Mouse (Mus musculus) hindbrain, embryonic 14.5 days (tissue): Measurements from ENCODE around the gene Dscam. TPM values are rescaled to one million over a fixed set of nuclear protein-coding genes. Genes with fewer than 3 reads are reported as not detected.

Source experiments
- ATAC-seq: fragments of 200-750 bp; cut with Nextera tagmentation; 2 replicates; pipeline ENCODE4 v1.8.0; 2017; ENCODE audit warnings: moderate number of reproducible peaks, mild to moderate bottlenecking, moderate TSS enrichment, moderate library complexity; ENCODE audit not compliant: low FRiP score
- DNase-seq: peaks from one replicate; pipeline ENCODE4 v3.0.0-alpha.2; 2015; ENCODE audit warnings: low spot score
- H3K27ac ChIP-seq: fragments of 300-500 bp; sonication (generic); 2 replicates; pipeline ENCODE4 v1.5.1; 2014; ENCODE audit warnings: mild to moderate bottlenecking, moderate library complexity
- H3K27me3 ChIP-seq: fragments of 300-500 bp; sonication (generic); 2 replicates; pipeline ENCODE4 v1.6.1; 2014; ENCODE audit warnings: mild to moderate bottlenecking, low read length, mixed read lengths; ENCODE audit not compliant: control insufficient read depth, insufficient read depth
- H3K36me3 ChIP-seq: fragments of 300-500 bp; sonication (generic); replicated peaks from 2 replicates; pipeline ENCODE4 v1.6.1; 2014; ENCODE audit not compliant: control insufficient read depth, insufficient read depth
- H3K4me1 ChIP-seq: fragments of 300-500 bp; sonication (generic); replicated peaks from 2 replicates; pipeline ENCODE4 v1.6.1; 2014; ENCODE audit warnings: antibody characterized with exemption, low read length, mixed read lengths; ENCODE audit not compliant: control insufficient read depth, insufficient read depth
- H3K4me2 ChIP-seq: fragments of 300-500 bp; sonication (generic); replicated peaks from 2 replicates; pipeline ENCODE4 v1.6.1; 2014; ENCODE audit warnings: mild to moderate bottlenecking, moderate library complexity
- H3K4me3 ChIP-seq: fragments of 300-500 bp; sonication (generic); replicated peaks from 2 replicates; pipeline ENCODE4 v1.5.1; 2014; ENCODE audit warnings: mild to moderate bottlenecking, low read length
- H3K9ac ChIP-seq: fragments of 300-500 bp; sonication (generic); 2 replicates; pipeline ENCODE4 v1.6.1; 2014
- H3K9me3 ChIP-seq: fragments of 300-500 bp; sonication (generic); 2 replicates; pipeline ENCODE4 v1.6.1; 2016; ENCODE audit warnings: low read length; ENCODE audit not compliant: control insufficient read depth
- WGBS: fragments of 180-500 bp; shearing (Covaris S2); extraction: QIAGEN DNeasy Blood & Tissue Kit; methylation state at CpG from one replicate; pipeline ENCODE4 v1.1.7; 2014; 5-methylcytosine and 5-hydroxymethylcytosine counted together
- polyA plus RNA-seq: library from polyadenylated mRNA; unstranded; fragments of >200 nt; fragmentation: Nextera tagmentation; extraction: Ambion mirVana; gene quantifications from 2 replicates; pipeline ENCODE4 v1.2.1, GENCODE M21; 2014

Gene Dscam
- polyA plus RNA-seq, 1 experiment from 2014 or later = 17.1 TPM

- no peaks in the 10 kb centered on the region for H3K36me3 ChIP-seq
- no peak overlapping the region for H3K4me2 ChIP-seq
- 64% methylated on average over 2 of the region's 2 CpGs for WGBS
- no peak for DNase-seq
- no peaks in the 10 kb centered on the region for H3K4me1 ChIP-seq
- H3K9ac ChIP-seq = no peak overlapping the region
- H3K9me3 ChIP-seq = no peaks in the 10 kb centered on the region
- no peak overlapping the region for H3K27ac ChIP-seq
- no peak for ATAC-seq
- H3K4me3 ChIP-seq = no peak overlapping the region
- no peaks in the 10 kb centered on the region for H3K27me3 ChIP-seq
Measured at GRCm38 (mm10) chr16:96552680-96553079, 617.9 kb downstream of the Dscam start.

DNA sequence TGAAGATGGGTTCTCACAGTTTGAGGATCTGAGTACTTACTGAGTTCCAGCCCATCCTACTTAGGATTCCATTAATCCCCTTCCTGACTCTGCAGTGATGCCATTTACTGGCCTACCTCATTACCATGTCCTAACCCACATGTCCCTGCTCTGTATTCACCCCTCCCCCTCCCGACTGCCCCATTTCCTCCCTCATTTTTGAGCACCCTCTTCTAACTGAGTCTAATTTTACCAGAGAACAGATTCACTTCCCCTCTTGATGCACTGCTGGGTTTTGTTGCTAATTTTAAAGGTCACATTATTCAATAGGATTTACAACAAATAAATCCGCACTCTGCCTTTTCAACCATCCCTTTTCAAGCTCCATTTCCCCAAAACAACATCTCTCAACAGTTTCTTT, 629.5 kb downstream of the Dscam start:
- Histone ChIP-seq H3K9ac (no peak overlapping the region), H3K9me3 (no peaks in the 10 kb centered on the region), H3K4me2 (no peak overlapping the region), H3K4me1 (no peaks in the 10 kb centered on the region), H3K27ac (no peak overlapping the region), H3K36me3 (no peaks in the 10 kb centered on the region), H3K4me3 (no peak overlapping the region), H3K27me3 (no peaks in the 10 kb centered on the region)
- DNase-seq = no peak
- WGBS = 63% methylated on average over 2 of the region's 2 CpGs
- no peak for ATAC-seq

Other genes starting within 250 kb of the Dscam start
- 6.4 and 8.7 TPM in 2 replicates for gene Bace2, start 186.0 kb upstream of the Dscam start, polyA plus RNA-seq